Mouse (Mus musculus) spleen, postnatal 10 days (tissue): Measurements from ENCODE around the gene Slc50a1.

Experiments
- DNase-seq, 2 experiments: peaks; one replicate each; pipeline ENCODE4 v3.0.0; 2021 to 2022; ENCODE audit warnings: low spot score in 2 of 2

The Slc50a1 gene

DNA sequence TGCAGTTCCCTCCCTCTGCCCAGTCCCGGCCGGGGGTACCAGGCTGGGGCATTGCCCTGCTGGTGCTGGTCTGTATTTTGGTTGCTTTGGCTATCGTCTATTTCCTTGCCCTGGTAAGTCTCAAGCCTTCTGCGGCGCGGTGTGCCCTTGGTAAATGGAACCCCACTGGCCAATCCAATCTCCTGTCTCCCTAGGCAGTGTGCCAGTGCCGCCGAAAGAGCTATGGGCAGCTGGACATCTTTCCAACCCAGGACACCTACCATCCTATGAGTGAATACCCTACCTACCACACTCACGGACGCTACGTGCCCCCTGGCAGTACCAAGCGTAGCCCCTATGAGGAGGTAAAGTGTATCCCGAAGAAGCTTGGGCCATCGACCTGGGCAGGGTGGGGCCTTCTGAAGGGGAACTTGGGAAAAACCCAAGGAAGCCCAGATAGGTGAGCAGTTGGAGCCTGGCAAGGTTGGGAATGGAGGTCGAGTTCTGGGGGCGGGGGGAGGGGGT is 38.5 kb downstream of the Slc50a1 start:
- no peak for DNase-seq

DNA sequence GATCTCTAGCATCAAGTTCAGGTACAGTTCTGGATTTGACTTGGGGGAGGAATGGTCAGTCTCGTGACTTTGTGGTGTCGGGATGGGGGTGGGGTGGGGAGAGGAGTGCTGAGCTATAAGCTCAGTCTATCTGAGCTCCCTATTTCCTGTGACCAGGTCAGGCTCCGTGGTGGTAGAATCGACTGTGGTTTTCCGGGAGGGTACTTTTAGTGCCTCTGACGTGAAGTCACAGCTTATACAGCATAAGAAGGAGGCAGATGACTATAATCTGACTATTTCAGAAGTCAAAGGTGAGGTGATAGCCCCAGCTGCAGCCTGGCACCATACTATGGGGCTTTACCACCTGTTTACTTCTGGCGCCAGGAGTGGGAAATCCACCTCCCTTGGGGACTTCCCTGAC is 39.0 kb downstream of the Slc50a1 start:
- no peak for DNase-seq

- no peak for DNase-seq
Measured at GRCm38 (mm10) chr3:89230561-89230960, 39.8 kb downstream of the Slc50a1 start.

GRCm38 (mm10) chr3:89229276-89229675 is 41.1 kb downstream of the Slc50a1 start:
- no peak for DNase-seq

- no peak for DNase-seq
Measured at GRCm38 (mm10) chr3:89228836-89229235, 41.5 kb downstream of the Slc50a1 start, which contains the start of gene Muc1. Muc1 (plus strand) TSS chr3:89229057.

- DNase-seq = peak; percentile 86 to 89
Measured at GRCm38 (mm10) chr3:89228180-89228549, 42.2 kb downstream of the Slc50a1 start.

GRCm38 (mm10) chr3:89227307-89228179 is 42.8 kb downstream of the Slc50a1 start:
- DNase-seq = peak; percentile 31 to 64

DNA sequence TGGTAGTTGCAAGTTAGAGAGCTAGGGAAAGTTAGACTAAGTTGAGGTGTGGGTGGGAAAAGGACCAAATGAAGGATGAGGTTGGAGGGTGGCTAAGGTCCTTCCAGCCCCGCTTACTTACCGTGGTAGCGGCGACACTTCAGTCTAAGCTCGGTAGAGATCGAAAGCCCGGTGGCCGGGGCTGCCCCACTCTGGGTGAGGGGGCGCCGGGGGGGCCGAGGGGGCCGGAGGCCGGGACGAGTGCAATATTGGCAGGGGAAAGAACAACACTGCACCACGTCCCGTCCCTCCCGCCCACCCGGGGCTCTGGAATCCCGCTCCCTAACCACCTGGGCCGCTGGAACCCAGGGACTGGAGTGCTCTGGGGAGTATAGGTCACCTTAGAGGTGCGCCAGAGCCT is 43.5 kb downstream of the Slc50a1 start, which contains the start of gene Mtx1:
Gene Mtx1, minus strand, starts transcription at position 189 of the 400 bp plus-strand sequence.
- DNase-seq = no peak

DNA sequence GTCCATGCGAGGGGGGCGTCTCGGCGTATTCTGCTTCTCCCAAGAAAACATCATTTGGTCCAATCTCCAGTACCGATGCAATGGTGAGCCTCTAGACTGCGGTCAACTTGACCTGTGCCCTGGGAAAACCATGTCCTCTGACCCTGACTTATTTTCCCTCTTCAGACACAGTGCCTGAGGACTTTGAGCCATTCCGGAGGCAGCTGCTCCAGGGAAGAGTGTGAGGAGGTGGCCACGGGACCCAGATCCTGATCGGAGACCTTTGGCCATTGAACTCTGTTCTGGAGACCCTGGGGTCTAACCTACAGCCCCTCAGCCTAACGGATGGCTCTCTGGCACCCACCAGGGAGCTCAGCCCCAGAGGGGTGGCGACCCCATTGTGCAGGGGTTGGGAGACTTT is 44.0 kb downstream of the Slc50a1 start:
- DNase-seq = no peak

- DNase-seq = no peak
Measured at GRCm38 (mm10) chr3:89225918-89226317, 44.5 kb downstream of the Slc50a1 start.

DNA sequence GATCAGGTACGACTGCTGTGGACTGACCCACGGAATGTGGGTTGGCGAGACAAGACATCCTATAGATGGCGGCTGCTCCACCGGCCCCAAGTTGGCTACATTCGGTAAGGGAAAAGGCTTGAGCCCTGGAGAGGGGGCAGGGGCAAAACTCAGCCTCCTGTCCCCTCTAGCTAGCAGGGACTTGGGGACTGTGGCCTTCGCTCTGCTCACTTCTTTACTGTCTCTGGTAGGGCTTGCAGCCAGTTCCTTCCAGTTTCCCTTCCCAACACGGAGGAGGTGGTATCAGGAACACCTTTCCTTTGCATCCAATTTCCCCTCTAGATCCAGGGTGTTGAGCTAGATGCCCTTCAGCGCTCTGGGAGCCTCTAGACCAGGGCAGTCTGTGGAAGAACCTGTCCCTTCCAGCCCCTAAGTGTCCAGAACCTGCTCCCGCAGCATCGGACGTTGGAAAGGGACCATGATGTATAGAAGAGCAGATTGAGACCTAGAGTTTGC is 45.0 kb downstream of the Slc50a1 start:
- no peak for DNase-seq

- no peak for DNase-seq
Measured at GRCm38 (mm10) chr3:89224796-89225195, 45.6 kb downstream of the Slc50a1 start.

DNA sequence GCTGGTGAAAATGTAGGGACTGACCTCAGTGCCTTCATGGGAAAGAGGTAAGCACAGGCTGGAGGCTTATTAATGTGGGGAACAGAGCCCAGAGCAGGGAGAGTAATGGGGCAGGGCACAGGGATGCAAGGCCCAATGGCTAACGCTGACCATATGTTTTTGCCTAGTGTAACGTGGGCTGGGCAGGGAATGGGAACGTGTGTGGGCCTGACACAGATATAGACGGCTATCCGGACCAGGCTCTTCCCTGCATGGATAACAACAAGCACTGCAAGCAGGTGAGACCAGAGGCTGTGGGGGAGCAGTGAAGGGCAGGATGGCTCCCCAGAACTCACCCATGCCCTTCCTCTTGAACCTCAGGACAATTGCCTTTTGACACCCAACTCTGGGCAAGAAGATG is 49.2 kb downstream of the Slc50a1 start:
- DNase-seq = no peak

GRCm38 (mm10) chr3:89219546-89219945 is 50.8 kb downstream of the Slc50a1 start:
- no peak for DNase-seq

DNA sequence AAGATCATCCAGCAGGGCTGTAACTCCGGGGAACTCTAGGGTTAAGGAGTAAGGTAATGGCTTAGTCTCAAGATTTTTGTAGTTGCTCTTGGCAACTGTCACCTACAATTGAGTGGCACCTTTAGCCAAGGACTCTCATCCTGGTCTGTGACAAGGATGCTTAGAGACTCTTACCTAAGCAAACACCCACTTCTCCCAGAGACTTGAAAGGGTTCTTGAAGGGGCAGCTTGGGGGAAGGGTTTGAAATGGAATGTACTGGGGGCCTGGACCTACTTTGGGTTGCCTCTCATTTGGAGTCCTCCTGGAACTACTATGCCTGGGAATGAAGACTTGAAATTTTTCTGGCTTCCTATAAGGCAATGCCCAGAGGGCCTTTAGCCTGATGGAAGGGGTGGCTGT is 52.1 kb downstream of the Slc50a1 start:
- no peak for DNase-seq
